Mouse (Mus musculus): ENCODE measurements around the gene Ints14. TPM values are rescaled to one million over a fixed set of nuclear protein-coding genes. Genes with fewer than 3 reads are reported as not detected.
"Not testable (repeated sequence)": the region's sequence is repeated elsewhere in the genome, so short reads cannot be mapped to it uniquely, and the experiment has no call there.

The Ints14 gene
- polyA plus RNA-seq, 1 experiment from 2014 or later: 60.6 TPM

DNA sequence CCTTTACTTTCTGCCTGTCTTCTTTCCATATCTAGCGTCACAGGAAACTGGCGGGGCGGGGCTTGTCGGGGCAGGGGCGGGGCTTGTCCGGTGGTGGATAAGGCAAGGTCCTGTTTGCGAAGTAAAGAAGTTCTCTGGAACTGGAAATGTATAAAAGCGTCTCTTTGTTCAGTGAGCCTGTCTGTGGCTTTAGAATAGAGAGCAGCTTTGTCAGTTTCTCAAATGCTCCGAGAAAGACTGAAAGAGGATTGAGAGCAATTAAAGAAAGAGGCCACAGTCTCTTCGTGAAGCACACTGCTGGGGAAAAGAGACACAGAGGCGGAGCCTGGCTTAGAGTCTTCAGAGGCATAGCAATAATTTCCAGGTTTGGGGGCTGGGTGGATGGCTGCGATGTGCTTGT is 4.4 kb upstream of the Ints14 start:
- Histone ChIP-seq H3K4me1 (peaks cover 13% of the 10 kb centered on the region; the same call in 1 of the 2 replicates), H3K27ac (no peak overlapping the region), H3K9me3 (no peaks in the 10 kb centered on the region), H3K27me3 (peaks cover 9% of the 10 kb centered on the region), H3K4me2 (replicated peaks) (peak overlapping the region; percentile 26), H3K4me3 (no peak overlapping the region), H3K36me3 (no peaks in the 10 kb centered on the region), H3K9ac (no peak overlapping the region)
- ATAC-seq (ENCODE audit: insufficient number of reproducible peaks, insufficient read depth, low FRiP score, low TSS enrichment): no peak
- 12% methylated on average over 12 of the region's 12 CpGs for whole genome bisulfite sequencing

DNA sequence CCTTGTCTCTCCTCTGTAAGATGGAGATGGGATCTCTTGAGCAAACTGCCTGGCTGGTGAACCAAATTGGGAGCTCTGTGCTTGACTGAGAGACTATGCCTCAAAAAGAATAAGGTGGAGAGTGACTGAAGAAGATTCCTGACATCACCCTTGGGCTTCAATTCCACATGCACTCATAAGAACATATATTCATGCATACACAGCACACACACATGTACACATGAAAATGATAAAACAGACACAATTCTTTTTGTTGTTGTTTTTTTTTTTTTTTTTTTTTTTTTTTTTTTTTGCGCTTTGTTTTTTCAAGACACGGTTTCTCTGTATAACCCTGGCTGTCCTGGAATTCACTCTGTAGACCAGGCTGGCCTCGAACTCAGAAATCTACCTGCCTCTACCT is 3.4 kb upstream of the Ints14 start:
- peaks cover 19% of the 10 kb centered on the region for H3K4me1 ChIP-seq
- no peaks in the 10 kb centered on the region for H3K36me3 ChIP-seq
- H3K9me3 ChIP-seq: no peaks in the 10 kb centered on the region
- ATAC-seq (ENCODE audit: insufficient number of reproducible peaks, insufficient read depth, low FRiP score, low TSS enrichment): no peak
- no peak overlapping the region for H3K4me2 ChIP-seq (replicated peaks)
- no peak overlapping the region for H3K4me3 ChIP-seq
- WGBS: 84% methylated on average over 3 of the region's 3 CpGs
- H3K27me3 ChIP-seq: peaks cover 5% of the 10 kb centered on the region
- no peak overlapping the region for H3K27ac ChIP-seq
- H3K9ac ChIP-seq: no peak overlapping the region

DNA sequence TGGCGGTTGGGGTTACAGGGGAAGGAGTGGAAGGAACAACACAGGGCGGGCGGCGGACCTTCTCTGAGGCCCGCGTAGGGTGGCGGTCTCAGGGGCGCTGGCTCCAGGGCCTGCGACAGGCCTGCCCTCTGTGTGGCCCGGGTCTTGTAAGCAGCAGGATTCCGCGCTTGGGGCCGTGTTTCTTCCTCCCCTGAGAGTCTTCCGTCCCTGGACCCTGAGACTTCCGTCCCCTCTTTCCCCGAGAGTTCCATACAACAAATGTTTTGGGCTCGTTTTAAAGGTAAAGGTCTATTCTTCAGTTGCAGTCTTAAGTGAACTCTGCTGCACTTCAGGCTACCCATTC is 244 bp downstream of the Ints14 start:
- Histone ChIP-seq H3K27ac (peak overlapping the region; percentile 85), H3K4me2 (replicated peaks) (peak overlapping the region; percentile 66), H3K4me3 (peak overlapping the region; percentile 75), H3K36me3 (peaks cover 23% of the 10 kb centered on the region), H3K4me1 (peaks cover 19% of the 10 kb centered on the region), H3K9ac (peak overlapping the region; percentile 87), H3K9me3 (no peaks in the 10 kb centered on the region), H3K27me3 (no peaks in the 10 kb centered on the region)
- peak; percentile 62 for ATAC-seq (ENCODE audit: insufficient number of reproducible peaks, insufficient read depth, low FRiP score, low TSS enrichment)
- whole genome bisulfite sequencing: under 1% methylated on average over 17 of the region's 17 CpGs

DNA sequence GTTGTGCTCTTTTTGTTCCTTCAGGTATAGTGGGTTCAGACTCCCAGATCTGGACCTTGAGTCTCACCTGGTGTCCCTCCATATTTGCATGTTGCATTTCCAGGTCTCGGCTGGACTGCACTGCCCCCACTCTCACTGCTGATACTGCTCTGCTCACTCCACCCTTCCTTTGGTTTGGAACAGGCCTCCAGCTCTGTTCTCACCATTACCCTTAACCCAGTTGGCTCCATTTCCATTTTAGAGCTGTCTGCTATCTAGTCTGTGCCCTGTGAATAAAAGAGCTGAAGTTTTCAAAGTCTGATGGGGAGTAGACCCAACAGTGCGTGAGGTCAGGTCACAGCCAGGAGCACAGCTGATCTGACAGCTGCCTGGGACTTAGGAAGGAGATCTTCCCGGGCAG is 19.8 kb downstream of the Ints14 start:
- Histone ChIP-seq H3K27ac (no peak overlapping the region), H3K4me3 (no peak overlapping the region), H3K36me3 (peaks cover 96% of the 10 kb centered on the region), H3K27me3 (no peaks in the 10 kb centered on the region), H3K4me1 (no peaks in the 10 kb centered on the region), H3K9me3 (no peaks in the 10 kb centered on the region), H3K9ac (no peak overlapping the region), H3K4me2 (replicated peaks) (no peak overlapping the region)
- WGBS: 80% methylated on average over 3 of the region's 3 CpGs
- no peak for ATAC-seq (ENCODE audit: insufficient number of reproducible peaks, insufficient read depth, low FRiP score, low TSS enrichment)

DNA sequence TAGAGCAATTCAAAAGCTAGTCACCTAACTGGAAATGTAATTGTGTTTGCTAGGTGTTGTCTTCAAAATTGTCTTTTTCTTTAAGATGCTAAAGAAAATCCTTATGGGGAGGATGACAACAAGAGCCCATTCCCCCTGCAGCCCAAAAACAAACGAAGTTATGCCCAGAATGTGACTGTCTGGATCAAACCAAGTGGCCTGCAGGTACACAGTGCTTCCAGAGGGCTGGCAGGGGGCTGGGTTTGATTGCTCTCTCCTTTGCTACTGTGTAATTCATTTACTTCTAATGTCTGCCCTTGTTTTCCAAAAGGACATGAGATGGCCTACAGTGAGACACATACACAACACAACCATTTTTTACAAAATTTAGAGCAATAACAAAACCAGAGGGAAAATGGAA is 21.2 kb downstream of the Ints14 start:
- WGBS: 76% methylated on average over 1 of the region's 1 CpGs
- no peak for ATAC-seq (ENCODE audit: insufficient number of reproducible peaks, insufficient read depth, low FRiP score, low TSS enrichment)
- H3K36me3 ChIP-seq: peaks cover 95% of the 10 kb centered on the region

DNA sequence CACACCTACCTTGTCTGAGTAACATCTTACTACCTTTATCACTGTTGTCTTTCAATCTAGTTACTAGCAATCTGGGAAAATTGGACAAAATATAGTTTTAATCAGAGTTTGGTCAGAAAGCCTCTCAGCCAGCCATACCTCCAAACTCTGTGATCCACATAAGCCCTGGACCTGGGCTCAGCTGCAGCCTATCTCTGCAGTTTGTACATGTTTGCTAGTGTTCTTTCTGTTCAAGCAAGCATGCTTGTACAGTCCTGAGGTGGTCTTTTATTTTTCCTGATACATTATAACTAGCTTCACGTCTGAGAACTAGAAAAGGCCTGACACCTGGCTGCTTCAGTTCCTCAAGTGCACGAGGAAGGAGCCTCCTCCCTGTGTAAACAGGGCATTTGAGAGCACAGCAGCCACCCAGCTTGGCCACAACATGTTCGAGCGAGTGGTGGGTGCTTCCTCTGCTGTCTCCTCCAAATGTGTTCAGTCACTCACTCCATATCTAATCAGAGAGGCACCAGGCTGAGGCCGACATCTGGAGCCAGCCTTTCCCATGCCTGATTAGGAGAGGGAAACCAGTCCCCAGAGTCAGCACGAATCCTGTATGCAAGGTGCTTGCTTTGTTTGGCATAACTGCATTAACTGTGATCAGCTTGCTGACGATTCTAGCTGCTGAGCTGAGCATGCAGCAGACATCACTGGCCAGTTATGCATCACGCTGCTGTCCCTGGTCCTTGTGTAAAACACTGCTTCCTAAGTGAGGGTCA is 24.5 kb downstream of the Ints14 start:
- 81% methylated on average over 8 of the region's 8 CpGs for WGBS
- ATAC-seq (ENCODE audit: insufficient number of reproducible peaks, insufficient read depth, low FRiP score, low TSS enrichment): no peak

More for the DNA sequence above, 21.2 kb downstream of the Ints14 start:
- Histone ChIP-seq H3K4me3 (no peak overlapping the region), H3K9ac (no peak overlapping the region), H3K9me3 (no peaks in the 10 kb centered on the region), H3K4me2 (replicated peaks) (no peak overlapping the region), H3K27ac (no peak overlapping the region), H3K27me3 (no peaks in the 10 kb centered on the region), H3K4me1 (no peaks in the 10 kb centered on the region)

DNA sequence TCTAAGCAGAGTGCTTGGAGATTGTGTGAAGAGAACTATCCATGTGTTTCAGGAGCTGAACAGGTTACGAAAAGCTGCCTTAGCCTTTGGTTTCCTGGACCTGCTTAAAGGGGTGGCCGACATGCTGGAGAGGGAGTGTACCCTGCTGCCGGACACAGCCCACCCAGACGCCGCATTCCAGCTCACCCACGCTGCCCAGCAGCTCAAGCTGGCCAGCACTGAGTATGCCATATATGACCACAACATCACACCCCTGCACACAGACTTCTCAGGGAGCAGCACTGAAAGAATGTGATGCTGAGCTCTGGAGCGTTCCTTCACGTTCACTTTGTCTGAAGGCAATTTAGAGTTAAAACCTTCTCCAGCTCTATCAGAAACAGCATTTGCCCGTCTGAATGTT is 25.1 kb downstream of the Ints14 start:
- H3K36me3 ChIP-seq: peaks cover 91% of the 10 kb centered on the region
- no peak overlapping the region for H3K27ac ChIP-seq
- no peak overlapping the region for H3K4me2 ChIP-seq (replicated peaks)
- no peaks in the 10 kb centered on the region for H3K4me1 ChIP-seq
- H3K27me3 ChIP-seq: no peaks in the 10 kb centered on the region
- 87% methylated on average over 9 of the region's 9 CpGs for WGBS
- ATAC-seq (ENCODE audit: insufficient number of reproducible peaks, insufficient read depth, low FRiP score, low TSS enrichment): no peak
- H3K4me3 ChIP-seq: no peak overlapping the region
- H3K9me3 ChIP-seq: no peaks in the 10 kb centered on the region
- no peak overlapping the region for H3K9ac ChIP-seq

More for the DNA sequence above, 24.5 kb downstream of the Ints14 start:
- H3K27me3 ChIP-seq: no peaks in the 10 kb centered on the region
- H3K4me1 ChIP-seq: no peaks in the 10 kb centered on the region
- H3K9ac ChIP-seq: no peak overlapping the region
- H3K27ac ChIP-seq: no peak overlapping the region
- no peak overlapping the region for H3K4me3 ChIP-seq
- no peak overlapping the region for H3K4me2 ChIP-seq (replicated peaks)
- H3K9me3 ChIP-seq: no peaks in the 10 kb centered on the region
- H3K36me3 ChIP-seq: peaks cover 91% of the 10 kb centered on the region

DNA sequence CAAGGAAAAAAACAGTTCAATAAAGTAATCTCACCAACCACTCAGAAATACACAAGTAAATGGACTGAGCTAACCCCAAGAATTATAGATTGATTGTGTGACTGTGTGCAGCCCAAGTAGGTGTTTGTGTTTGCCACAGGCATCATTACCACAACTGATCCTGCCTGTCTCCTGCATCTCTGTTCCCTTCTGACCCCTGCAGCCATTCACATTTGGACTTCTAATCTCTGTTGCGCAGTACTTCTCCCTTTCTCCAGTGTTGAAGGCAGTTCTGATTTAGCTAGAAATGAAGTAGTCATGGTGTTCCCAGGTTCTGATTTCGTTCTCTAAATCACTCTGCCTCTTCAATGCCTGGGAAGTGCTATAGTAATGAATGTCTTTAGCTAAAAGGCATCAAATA is 26.9 kb downstream of the Ints14 start:
- Histone ChIP-seq H3K36me3 (peaks cover 86% of the 10 kb centered on the region), H3K9me3 (no peaks in the 10 kb centered on the region), H3K27me3 (no peaks in the 10 kb centered on the region), H3K9ac (no peak overlapping the region), H3K4me1 (no peaks in the 10 kb centered on the region), H3K4me3 (no peak overlapping the region), H3K4me2 (replicated peaks) (no peak overlapping the region), H3K27ac (no peak overlapping the region)
- ATAC-seq (ENCODE audit: insufficient number of reproducible peaks, insufficient read depth, low FRiP score, low TSS enrichment): no peak
- WGBS: 97% methylated on average over 2 of the region's 2 CpGs

DNA sequence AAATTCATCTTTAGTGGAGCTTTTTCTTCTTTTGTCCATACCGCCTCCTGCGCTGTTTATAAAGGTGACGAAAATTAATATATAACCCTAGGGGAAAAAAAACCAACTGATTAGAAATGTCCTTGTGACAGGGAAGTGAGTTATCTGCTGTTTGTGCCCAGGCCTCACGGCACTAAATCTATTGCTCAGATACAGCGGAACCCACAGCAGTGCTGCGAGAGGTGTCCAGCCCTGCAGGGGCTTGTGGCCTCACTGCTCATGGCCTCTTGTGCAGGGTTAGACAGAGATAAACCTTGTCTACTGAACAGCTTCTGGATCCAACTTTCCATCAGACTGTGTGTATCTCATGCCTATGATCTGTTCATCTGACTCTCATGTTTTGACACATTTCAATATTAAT is 27.7 kb downstream of the Ints14 start:
- Histone ChIP-seq H3K36me3 (peaks cover 86% of the 10 kb centered on the region), H3K4me3 (no peak overlapping the region), H3K27ac (no peak overlapping the region), H3K4me1 (no peaks in the 10 kb centered on the region), H3K4me2 (replicated peaks) (no peak overlapping the region), H3K27me3 (no peaks in the 10 kb centered on the region), H3K9me3 (no peaks in the 10 kb centered on the region), H3K9ac (no peak overlapping the region)
- ATAC-seq (ENCODE audit: insufficient number of reproducible peaks, insufficient read depth, low FRiP score, low TSS enrichment): no peak
- 93% methylated on average over 6 of the region's 6 CpGs for WGBS

DNA sequence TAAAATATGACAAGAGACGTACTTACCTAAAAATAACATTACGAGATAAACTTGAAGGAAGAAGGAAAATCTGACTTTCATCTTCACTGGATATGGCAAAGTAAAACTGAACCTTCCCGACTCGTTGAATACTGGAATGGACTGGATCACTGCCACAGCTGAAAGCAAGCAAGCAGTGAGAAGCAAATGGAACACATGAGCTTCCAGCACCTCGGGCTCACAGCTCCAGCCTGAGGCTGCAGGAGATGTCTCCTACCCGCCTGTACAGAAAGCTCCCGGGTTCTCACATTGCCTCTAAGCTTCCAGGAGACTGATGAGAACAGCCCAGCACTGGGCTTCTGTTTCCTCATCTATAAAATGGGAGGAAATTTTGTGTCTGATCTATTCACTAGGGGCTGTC is 29.6 kb downstream of the Ints14 start:
- 84% methylated on average over 7 of the region's 7 CpGs for WGBS
- no peaks in the 10 kb centered on the region for H3K9me3 ChIP-seq
- no peak overlapping the region for H3K27ac ChIP-seq
- H3K4me1 ChIP-seq: no peaks in the 10 kb centered on the region
- H3K4me3 ChIP-seq: no peak overlapping the region
- H3K4me2 ChIP-seq (replicated peaks): no peak overlapping the region
- no peak overlapping the region for H3K9ac ChIP-seq
- peaks cover 77% of the 10 kb centered on the region for H3K36me3 ChIP-seq
- H3K27me3 ChIP-seq: no peaks in the 10 kb centered on the region
- ATAC-seq (ENCODE audit: insufficient number of reproducible peaks, insufficient read depth, low FRiP score, low TSS enrichment): no peak

DNA sequence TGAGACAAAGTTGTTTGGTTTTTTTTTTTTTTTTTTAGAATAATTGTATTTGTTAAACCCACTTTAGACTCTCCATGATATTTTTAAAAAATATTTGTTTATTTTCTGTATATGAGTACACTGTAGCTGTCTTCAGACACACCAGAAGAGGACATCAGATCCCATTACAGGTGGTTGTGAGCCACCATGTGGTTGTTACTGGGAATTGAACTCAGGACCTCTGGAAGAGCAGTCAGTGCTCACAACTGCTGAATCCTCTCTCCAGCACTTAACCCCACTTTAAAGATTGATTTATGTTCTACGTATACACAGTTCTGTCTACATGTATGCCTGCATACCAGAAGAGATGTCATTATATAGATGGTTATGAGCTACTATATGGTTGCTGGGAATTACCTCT is 34.8 kb downstream of the Ints14 start:
- H3K4me3 ChIP-seq; H3K27ac ChIP-seq; H3K4me1 ChIP-seq; H3K27me3 ChIP-seq; H3K9me3 ChIP-seq; H3K9ac ChIP-seq; ATAC-seq (ENCODE audit: insufficient number of reproducible peaks, insufficient read depth, low FRiP score, low TSS enrichment); H3K4me2 ChIP-seq (replicated peaks): not testable (repeated sequence)
- H3K36me3 ChIP-seq: peaks cover 65% of the 10 kb centered on the region
- 93% methylated on average over 1 of the region's 1 CpGs for WGBS

DNA sequence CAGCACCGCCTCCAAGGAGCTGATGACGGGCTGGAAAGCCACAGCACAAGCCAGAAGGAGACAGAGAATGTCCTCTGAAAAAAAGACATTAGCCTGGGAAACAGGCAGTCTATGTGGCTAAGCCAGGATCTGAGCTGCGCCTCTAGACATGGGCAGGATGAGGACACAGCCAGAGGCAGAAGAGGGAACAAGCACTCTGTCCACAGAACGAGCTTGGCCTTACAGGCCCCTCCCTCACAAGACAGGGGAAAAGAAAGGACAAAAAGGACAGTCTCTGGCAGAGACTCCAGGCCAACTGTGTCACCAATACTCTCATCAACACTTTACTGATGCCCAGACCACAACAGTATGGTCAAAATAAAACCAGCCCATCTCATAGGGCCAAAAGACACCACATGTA is 40.8 kb downstream of the Ints14 start:
- Histone ChIP-seq H3K9me3 (no peaks in the 10 kb centered on the region), H3K27ac (no peak overlapping the region), H3K4me2 (replicated peaks) (no peak overlapping the region), H3K36me3 (peaks cover 69% of the 10 kb centered on the region), H3K9ac (no peak overlapping the region), H3K4me3 (no peak overlapping the region), H3K27me3 (no peaks in the 10 kb centered on the region), H3K4me1 (no peaks in the 10 kb centered on the region)
- no peak for ATAC-seq (ENCODE audit: insufficient number of reproducible peaks, insufficient read depth, low FRiP score, low TSS enrichment)
- 64% methylated on average over 4 of the region's 4 CpGs for WGBS
